Mouse (Mus musculus) midbrain, embryonic 11.5 days (tissue): ENCODE measurements around the gene Mfsd6. TPM values are rescaled to one million over a fixed set of nuclear protein-coding genes. Genes with fewer than 3 reads are reported as not detected.

Experiments used
- ATAC-seq: fragments of 200-750 bp; cut with Nextera tagmentation; 2 replicates; pipeline ENCODE4 v1.8.0; 2017; ENCODE audit warnings: moderate TSS enrichment, moderate library complexity; ENCODE audit not compliant: low FRiP score
- DNase-seq: peaks from one replicate; pipeline ENCODE4 v3.0.0; 2015; ENCODE audit warnings: low spot score; ENCODE audit errors: missing footprints
- H3K27ac ChIP-seq: fragments of 300-500 bp; sonication (generic); 2 replicates; pipeline ENCODE4 v1.5.1; 2014; ENCODE audit warnings: low read depth, low read length
- H3K27me3 ChIP-seq: fragments of 300-500 bp; sonication (generic); 2 replicates; pipeline ENCODE4 v1.6.1; 2014; ENCODE audit warnings: mild to moderate bottlenecking, low read length, moderate library complexity, mixed read lengths; ENCODE audit not compliant: control insufficient read depth, insufficient read depth
- H3K36me3 ChIP-seq: fragments of 300-500 bp; sonication (generic); 2 replicates; pipeline ENCODE4 v1.6.1; 2014; ENCODE audit warnings: mild to moderate bottlenecking, low read length, moderate library complexity, mixed read lengths; ENCODE audit not compliant: control insufficient read depth, insufficient read depth
- H3K4me1 ChIP-seq: fragments of 300-500 bp; sonication (generic); 2 replicates; pipeline ENCODE4 v1.6.1; 2014; ENCODE audit warnings: low read length; ENCODE audit not compliant: control insufficient read depth, insufficient read depth
- H3K4me2 ChIP-seq: fragments of 300-500 bp; sonication (generic); 2 replicates; pipeline ENCODE4 v1.6.1; 2014; ENCODE audit warnings: mild to moderate bottlenecking, moderate library complexity
- H3K4me3 ChIP-seq: fragments of 300-500 bp; sonication (generic); 2 replicates; pipeline ENCODE4 v1.5.1; 2014; ENCODE audit warnings: low read depth, low read length
- H3K9ac ChIP-seq: fragments of 300-500 bp; sonication (generic); 2 replicates; pipeline ENCODE4 v1.6.1; 2014; ENCODE audit warnings: low read length
- H3K9me3 ChIP-seq: fragments of 300-500 bp; sonication (generic); 2 replicates; pipeline ENCODE4 v1.6.1; 2016; ENCODE audit warnings: low read length; ENCODE audit not compliant: control insufficient read depth
- WGBS: fragments of 180-500 bp; shearing (Covaris S2); extraction: QIAGEN DNeasy Blood & Tissue Kit; methylation state at CpG from one replicate; pipeline ENCODE4 v1.1.7; 2014; 5-methylcytosine and 5-hydroxymethylcytosine counted together
- polyA plus RNA-seq: library from polyadenylated mRNA; unstranded; fragments of >200 nt; fragmentation: Nextera tagmentation; extraction: Ambion mirVana; gene quantifications from 2 replicates; pipeline ENCODE4 v1.2.1, GENCODE M21; 2014

Gene Mfsd6
- 3.1 and 3.4 TPM in 2 replicates for polyA plus RNA-seq

DNA sequence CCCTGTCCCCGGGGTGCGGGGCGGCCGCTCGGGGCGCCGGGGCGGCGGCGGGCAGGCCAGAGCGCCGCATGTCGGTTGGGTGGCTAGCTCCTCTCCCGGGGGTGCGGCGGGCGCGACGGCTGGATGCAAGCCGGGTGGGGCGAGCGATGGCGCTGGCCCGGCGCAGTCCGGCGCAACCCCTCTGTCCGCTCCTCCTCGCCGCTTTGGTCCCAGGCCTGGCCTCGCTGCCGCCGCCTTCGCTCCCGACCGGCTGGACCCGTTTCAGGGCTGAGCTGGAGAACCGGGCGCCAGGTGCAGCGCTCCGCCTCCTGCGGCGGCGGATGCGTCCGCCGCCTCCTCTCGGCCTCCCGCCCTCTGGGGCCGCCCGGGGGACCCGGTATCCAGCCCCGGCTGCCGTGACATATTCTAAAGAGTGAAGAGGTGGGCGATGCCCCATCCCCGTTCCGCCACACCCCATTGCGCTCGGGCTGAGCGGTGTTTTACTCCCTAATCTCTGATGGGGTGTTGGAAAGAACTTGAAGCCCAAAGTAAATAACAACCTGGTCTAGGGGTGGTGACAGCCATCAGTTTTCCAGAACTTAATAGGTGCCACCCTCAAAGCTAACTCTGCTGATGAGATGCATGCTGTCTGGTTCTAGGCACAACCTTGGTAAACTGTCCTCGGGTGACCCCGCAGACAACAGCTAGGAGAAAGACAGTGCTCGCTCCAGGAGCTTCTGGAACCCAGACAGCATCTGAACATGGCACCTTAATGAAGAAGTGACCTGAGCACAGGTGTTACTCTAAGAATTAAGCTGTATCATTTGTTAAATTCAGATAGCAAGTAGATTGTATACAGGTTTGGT, at the start of gene Mfsd6:
Mfsd6 (minus strand) TSS at position 407 of the 845 bp plus-strand sequence.
- H3K27ac ChIP-seq, result peak within 1 kb of the TSS; percentile 68
- H3K4me1 ChIP-seq, result no peaks in the 10 kb centered on the region
- H3K9ac ChIP-seq, result peak within 1 kb of the TSS; percentile 90
- no peaks in the 10 kb centered on the region for H3K9me3 ChIP-seq
- 2% methylated on average over 53 of the region's 63 CpGs for WGBS
- H3K27me3 ChIP-seq, result peaks cover 8% of the 10 kb centered on the region; the same call in 1 of the 2 replicates
- H3K4me3 ChIP-seq, result peak within 1 kb of the TSS; percentile 91
- DNase-seq (peak; percentile 95), ATAC-seq (peak; percentile 75)
- peak within 1 kb of the TSS; percentile 95 for H3K4me2 ChIP-seq
- H3K36me3 ChIP-seq, result no peaks in the 10 kb centered on the region

DNA sequence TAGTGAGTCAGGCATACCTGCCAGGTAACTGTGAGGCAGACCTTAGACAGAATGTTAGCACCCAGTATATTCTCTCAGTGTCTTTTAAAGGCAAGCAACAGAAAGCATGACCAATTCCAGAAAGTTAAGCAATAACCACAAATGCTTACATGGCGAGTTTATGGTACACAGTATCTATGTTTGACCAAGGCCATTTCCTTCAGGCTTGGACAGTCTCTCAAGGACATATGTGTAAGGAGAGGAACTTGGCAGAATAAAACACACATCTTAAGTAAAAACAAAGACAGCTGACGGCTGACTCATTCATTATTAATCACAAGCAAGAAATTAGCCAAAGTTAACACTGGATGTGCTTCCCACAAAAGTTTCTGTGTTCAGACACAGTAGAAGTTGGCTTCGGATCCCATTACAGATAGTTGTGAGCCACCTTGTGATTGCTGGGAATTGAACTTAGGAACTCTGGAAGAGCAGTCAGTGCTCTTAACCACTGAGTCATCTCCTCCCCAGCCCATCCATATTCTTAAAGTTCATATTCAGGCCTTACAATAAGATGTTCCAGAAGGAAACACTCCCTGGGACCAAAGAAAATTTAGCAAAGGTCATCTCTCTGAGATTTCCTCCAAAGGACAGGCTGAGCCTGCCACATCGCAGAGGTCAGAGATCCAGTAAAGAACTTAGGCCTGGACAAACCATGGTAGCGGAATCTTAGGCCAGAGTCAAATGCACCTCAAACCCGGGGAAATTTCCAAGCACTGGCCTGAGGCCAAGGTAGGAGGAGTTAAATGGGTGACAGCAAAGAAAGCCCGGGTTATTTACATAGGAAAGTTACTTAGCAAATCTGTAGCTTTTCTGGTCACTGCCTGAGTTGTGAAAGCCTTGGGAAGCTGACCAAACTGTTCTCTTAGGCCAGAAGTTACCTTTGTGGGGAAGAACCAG, 38.2 kb upstream of the Mfsd6 start:
- Histone ChIP-seq H3K27ac (no peak overlapping the region), H3K4me1 (no peaks in the 10 kb centered on the region), H3K36me3 (no peaks in the 10 kb centered on the region), H3K4me2 (no peak overlapping the region), H3K27me3 (no peaks in the 10 kb centered on the region), H3K9me3 (no peaks in the 10 kb centered on the region), H3K4me3 (no peak overlapping the region), H3K9ac (no peak overlapping the region)
- DNase-seq, result no peak
- ATAC-seq, result no peak
- WGBS, result 81% methylated on average over 7 of the region's 7 CpGs

- H3K4me2 ChIP-seq, result no peak overlapping the region
- H3K27ac ChIP-seq, result no peak overlapping the region
- no peak overlapping the region for H3K9ac ChIP-seq
- ATAC-seq (no peak), DNase-seq (no peak)
- no peaks in the 10 kb centered on the region for H3K36me3 ChIP-seq
- H3K4me1 ChIP-seq, result no peaks in the 10 kb centered on the region
- no peaks in the 10 kb centered on the region for H3K9me3 ChIP-seq
- 76% methylated on average over 4 of the region's 4 CpGs for WGBS
- H3K27me3 ChIP-seq, result no peaks in the 10 kb centered on the region
- H3K4me3 ChIP-seq, result no peak overlapping the region
Measured at GRCm38 (mm10) chr1:52763894-52764809, 36.9 kb upstream of the Mfsd6 start.

- peak; percentile 42 for ATAC-seq
- H3K4me1 ChIP-seq, result 0 out of 2 replicates have a peak, but pooled peaks cover 2% of the 10 kb centered on the region
- no peak overlapping the region for H3K9ac ChIP-seq
- no peak overlapping the region for H3K4me3 ChIP-seq
- 64% methylated on average over 1 of the region's 1 CpGs for WGBS
- no peaks in the 10 kb centered on the region for H3K27me3 ChIP-seq
- no peak overlapping the region for H3K27ac ChIP-seq
- DNase-seq, result peak; percentile 88
- no peak overlapping the region for H3K4me2 ChIP-seq
- H3K9me3 ChIP-seq, result no peaks in the 10 kb centered on the region
- H3K36me3 ChIP-seq, result no peaks in the 10 kb centered on the region
Measured at GRCm38 (mm10) chr1:52758174-52758573, 30.9 kb upstream of the Mfsd6 start.

GRCm38 (mm10) chr1:52754331-52754730, 27.1 kb upstream of the Mfsd6 start:
- no peak overlapping the region for H3K4me2 ChIP-seq
- no peaks in the 10 kb centered on the region for H3K27me3 ChIP-seq
- no peak overlapping the region for H3K4me3 ChIP-seq
- ATAC-seq, result no peak
- H3K4me1 ChIP-seq, result 0 out of 2 replicates have a peak, but pooled peaks cover 2% of the 10 kb centered on the region
- H3K9me3 ChIP-seq, result no peaks in the 10 kb centered on the region
- H3K27ac ChIP-seq, result no peak overlapping the region
- no peak for DNase-seq
- no peak overlapping the region for H3K9ac ChIP-seq
- no peaks in the 10 kb centered on the region for H3K36me3 ChIP-seq
- 81% methylated on average over 1 of the region's 1 CpGs for WGBS

GRCm38 (mm10) chr1:52753828-52754227, 26.6 kb upstream of the Mfsd6 start:
- Histone ChIP-seq H3K4me2 (no peak overlapping the region), H3K9ac (no peak overlapping the region), H3K9me3 (no peaks in the 10 kb centered on the region), H3K27me3 (no peaks in the 10 kb centered on the region), H3K27ac (no peak overlapping the region), H3K4me1 (0 out of 2 replicates have a peak, but pooled peaks cover 2% of the 10 kb centered on the region), H3K36me3 (no peaks in the 10 kb centered on the region), H3K4me3 (no peak overlapping the region)
- 80% methylated on average over 2 of the region's 2 CpGs for WGBS
- ATAC-seq (no peak), DNase-seq (no peak)

DNA sequence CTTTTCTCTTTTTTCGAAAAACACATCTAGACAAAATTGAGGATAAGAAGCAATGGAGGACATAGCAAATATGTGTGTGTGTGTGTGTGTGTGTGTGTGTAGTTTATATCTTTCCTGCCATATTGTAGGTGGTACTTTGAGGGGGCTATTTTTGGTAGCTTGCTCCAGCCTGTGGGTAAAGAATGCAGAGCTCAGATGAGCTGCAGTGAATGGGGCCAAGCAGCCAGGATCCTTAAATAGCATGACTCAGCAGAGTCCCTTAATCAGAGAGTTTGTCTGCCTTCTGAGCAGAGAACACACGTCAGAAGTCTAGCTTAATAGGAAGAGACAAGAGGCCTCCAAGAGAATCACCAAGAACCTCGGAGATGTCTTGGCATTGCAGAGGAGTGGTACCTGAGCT, 25.4 kb upstream of the Mfsd6 start:
- no peak overlapping the region for H3K4me2 ChIP-seq
- H3K27ac ChIP-seq, result no peak overlapping the region
- H3K4me3 ChIP-seq, result no peak overlapping the region
- WGBS, result 74% methylated on average over 3 of the region's 3 CpGs
- H3K4me1 ChIP-seq, result no peaks in the 10 kb centered on the region
- H3K36me3 ChIP-seq, result no peaks in the 10 kb centered on the region
- ATAC-seq, result no peak
- DNase-seq, result no peak
- H3K9me3 ChIP-seq, result no peaks in the 10 kb centered on the region
- H3K27me3 ChIP-seq, result no peaks in the 10 kb centered on the region
- no peak overlapping the region for H3K9ac ChIP-seq

GRCm38 (mm10) chr1:52751634-52752033, 24.4 kb upstream of the Mfsd6 start:
- Histone ChIP-seq H3K9me3 (no peaks in the 10 kb centered on the region), H3K4me2 (no peak overlapping the region), H3K4me3 (no peak overlapping the region), H3K27me3 (no peaks in the 10 kb centered on the region), H3K27ac (no peak overlapping the region), H3K4me1 (no peaks in the 10 kb centered on the region), H3K9ac (no peak overlapping the region), H3K36me3 (no peaks in the 10 kb centered on the region)
- ATAC-seq, result no peak
- DNase-seq, result no peak
- WGBS, result 90% methylated on average over 1 of the region's 1 CpGs
